Mouse (Mus musculus) adrenal gland, postnatal 36 days (tissue): ENCODE data around the gene Crocc. TPM values are rescaled to one million over a fixed set of nuclear protein-coding genes. Genes with fewer than 3 reads are reported as not detected.

ENCODE experiments used
- DNase-seq, 2 experiments: peaks; one replicate each; pipeline ENCODE4 v3.0.0; 2021; ENCODE audit warnings: mixed read lengths in 1 of 2
- total RNA-seq, 2 experiments: library from RNA; stranded (reverse); gene quantifications; 2 replicates each; pipeline ENCODE4 v1.2.3; 2021

Gene Crocc
- total RNA-seq, 2 experiments from 2014 or later = 5.5 to 5.8 TPM

GRCm38 (mm10) chr4:141067516-141068046 is 7.2 kb upstream of the Crocc start:
- no peak for DNase-seq

GRCm38 (mm10) chr4:141066709-141067515 is 6.6 kb upstream of the Crocc start:
- DNase-seq = peak in 1 of 2 experiments; percentile 44

DNA sequence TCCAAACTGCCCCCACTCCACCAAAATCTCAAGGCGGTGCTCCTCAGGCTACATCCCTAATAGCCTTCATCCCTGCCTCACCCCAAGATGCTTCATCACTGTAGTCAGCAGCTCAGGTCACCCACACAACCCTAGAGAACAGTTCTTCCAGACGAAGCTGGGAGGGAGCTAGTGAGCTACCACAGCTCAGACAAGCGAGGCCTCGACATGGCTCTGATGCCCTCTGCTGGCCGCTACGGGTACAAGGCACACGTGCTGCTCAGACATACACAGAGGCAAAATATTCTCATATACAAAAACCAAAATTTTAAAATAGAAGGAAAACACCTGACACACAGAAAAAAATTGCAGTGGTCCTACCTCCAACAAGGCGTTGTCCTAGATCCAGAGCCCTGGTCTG is 4.8 kb upstream of the Crocc start:
- peak; percentile 84 to 88 for DNase-seq

GRCm38 (mm10) chr4:141064104-141064659 is 3.8 kb upstream of the Crocc start:
- no peak for DNase-seq

DNA sequence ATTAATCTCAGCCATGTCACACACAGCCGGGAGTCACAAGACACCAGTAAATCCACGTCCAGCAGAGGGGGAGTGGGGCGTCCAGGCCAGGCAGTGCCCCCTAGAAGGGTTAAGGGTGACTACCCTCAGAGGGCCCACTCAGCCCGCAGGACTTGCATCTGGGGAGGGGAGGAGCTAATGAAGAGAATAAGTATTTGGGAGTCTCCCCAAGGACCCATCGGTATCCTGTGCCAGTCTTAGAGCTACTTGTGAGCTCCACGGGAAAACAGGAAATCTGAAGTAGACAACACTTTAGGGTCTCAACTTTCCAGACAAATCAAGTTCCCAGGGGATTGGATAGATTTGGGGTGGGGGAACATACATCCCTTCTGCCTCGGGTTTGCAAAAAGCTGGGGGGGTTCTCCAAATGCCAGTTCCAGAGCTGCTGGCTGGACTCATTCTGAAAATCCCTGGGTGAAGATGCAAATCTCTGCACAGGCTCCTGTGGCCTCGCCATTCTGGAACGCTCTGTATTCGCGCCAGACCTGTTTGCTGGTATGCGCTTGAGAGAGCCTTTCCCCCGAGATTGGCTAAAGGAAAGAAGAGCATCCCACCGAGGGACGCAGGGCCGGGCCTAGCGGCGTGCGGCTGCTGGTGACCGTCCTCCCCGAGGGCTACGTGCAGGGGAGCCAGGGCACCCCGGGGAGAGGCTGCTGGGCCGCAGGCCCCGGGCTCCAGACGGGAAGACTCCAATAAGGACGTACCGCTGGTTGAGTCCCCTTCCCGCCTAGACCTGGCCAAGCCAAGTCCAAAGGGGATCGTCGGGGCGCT is 529 bp downstream of the Crocc start:
- no peak for DNase-seq

DNA sequence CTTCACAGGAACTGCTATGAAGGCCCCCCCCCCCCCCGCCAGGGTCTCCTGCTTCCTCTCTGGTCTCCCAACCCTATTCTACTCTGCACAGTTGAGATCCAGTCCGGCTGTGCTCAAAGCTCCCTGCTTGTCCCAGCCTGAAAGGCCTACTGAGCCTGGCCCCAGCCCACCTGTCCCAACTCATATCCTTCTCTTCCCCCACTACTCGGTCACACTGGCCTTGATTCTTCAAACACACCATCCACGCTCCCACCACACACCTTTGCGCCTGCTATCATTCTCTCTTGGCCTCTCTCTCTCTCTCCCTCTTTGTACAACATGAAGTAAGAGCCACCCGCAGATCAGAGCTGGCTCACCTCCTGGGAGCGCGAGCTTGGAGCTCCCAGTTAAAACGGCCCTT is 1.5 kb downstream of the Crocc start:
- DNase-seq = no peak

DNA sequence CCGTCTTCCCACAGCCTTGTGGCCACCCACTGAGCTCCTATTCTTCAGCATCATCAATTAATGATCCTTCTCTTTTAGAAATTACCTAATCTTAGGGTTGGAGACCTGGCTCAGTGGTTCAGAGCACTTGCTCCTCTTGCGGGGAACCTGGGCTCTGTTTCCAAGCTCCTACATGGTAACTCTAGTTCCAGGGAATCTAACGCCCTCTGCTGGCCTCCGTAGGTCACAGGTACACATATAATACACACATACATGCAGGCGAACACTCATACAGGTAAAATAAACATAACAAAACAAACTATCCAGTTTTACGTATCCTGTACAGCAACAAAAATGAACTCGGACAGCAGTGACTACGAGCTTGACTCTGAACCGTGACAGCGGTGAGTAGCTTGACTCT is 3.4 kb downstream of the Crocc start:
- DNase-seq = no peak

DNA sequence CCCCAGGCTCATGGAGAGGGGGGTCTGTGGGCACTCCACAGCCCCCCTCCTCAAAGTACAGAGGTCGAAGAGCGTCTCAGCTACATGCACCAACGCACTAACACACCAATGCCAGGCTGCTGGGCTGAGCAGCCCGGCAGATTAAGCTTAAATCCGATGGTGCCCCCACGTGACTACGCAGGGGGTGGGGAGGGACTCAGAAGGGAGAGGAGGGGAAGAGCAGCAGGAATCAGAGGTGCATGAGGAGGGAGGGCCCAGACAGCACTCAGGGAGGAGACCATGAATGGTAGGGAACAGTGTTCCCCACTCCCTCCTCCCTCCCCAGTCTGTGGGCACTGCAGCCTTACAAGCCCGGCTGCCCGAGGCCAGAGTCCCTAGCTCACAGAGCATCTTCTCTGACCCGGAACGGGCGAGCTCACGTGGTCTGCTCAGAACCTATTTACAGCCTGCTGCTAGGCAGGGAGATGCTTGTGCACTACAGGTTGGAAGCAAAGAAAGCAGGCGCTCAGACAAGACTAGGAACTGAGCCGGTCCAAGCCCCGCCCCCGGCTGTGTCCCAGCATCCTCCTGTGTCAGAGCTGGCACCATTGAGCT is 6.7 kb downstream of the Crocc start:
- no peak for DNase-seq

- no peak for DNase-seq
These were observed 7.2 kb downstream of the Crocc start for GRCm38 (mm10) chr4:141053138-141053537.

DNA sequence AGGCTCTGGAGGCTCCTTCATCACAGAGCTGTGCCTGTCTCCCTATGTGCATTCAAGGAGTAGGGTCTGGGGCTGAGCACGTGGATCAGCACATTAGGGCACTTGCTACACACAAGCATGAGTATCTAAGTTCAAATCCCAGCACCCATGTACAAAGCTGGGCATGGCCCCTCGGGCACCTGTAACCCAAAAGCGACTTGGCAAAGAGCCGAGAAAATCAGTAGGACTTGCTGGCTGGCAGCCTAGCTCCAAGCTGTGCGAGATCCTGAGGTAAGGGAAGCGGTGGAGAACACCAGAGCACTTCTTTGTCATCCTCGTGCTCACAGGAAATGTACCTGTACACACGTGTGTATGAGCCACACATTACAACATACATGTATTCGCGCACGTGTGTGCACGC is 7.9 kb downstream of the Crocc start:
- DNase-seq = no peak

DNA sequence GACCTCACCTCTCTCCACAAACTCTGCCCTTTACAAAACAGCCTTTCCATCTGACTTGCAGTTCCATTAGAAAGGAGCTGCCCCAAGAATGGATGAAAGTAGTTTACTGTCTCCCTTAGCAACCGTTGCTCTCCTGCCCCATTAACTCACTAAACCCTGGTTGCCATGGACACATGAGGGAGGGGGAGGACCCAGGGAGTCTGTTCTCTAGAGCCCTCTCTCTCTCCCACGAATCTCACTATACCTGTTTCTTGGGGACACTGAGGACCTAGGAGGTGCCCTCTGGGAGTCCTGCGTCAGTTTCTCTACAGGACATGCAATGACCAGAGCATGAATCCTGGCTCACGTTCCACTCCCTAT is 10.9 kb downstream of the Crocc start:
- DNase-seq = no peak

DNA sequence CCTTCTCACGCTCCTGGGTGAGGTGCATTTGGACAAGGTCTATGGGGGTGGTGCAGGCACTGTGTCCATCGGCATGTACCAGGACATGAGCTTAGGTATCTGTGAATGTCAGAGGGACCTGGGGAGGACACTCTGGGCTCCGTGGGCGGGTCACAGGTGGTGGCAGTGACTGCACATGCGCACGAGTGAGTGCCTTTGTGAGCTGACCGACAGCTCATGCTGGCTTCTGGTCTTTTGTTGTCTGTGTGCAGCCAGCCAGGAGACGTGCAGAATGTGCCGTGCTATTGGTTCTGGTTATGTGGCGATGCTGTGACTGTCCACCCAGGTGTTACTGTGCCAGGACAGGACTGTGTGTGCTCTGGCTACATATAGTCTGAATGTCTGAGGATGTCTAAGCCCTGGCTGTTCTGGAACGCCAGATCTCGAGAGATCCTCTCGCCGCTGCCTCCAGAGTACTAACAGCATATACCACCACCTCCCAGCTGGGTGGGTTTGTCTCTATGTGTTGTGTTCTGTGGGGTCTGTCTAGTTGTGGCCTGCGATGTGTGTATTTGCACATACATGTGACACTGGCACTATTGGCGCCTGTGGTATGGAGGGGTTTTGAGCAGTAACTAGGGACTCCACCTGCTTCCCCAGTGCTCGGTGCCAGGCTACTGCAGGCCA is 11.4 kb downstream of the Crocc start:
- no peak for DNase-seq

DNA sequence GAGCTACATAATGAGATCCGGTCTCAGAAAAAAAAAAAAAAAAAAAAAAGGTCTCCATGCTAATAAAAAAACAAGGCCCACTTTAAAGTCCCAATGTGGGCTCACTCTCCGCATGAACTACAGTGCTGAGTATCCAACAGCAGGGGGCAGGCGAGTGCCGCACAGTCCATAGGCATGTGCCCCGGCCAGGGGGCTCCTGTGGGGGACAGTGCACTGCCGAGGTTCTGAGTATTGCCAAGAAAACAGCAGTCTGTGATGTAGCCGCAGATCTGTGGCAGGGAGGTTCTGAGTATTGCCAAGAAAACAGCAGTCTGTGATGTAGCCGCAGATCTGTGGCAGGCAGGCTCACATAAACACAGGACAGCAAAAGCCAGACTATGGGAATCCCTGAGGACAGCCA is 15.5 kb downstream of the Crocc start:
- peak; percentile 45 to 68 for DNase-seq

DNA sequence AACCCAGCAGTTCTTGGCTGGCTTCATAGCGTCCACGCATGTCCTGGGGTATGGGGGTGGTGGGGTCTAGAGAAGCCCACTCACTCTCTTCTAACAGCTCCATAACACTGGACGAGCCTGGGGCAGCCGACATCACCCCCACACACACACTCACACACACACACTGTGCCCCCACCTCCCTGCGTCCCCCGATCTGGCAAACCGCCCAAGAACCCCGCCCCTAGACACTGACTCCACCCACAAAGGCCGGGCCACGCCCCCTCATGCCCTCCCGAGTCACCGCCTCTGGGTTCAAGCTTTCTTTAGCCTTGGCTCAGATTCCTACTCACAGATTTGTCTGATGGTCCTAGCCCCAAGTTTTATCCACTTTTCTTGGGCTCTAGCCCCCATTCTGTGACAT is 19.2 kb downstream of the Crocc start:
- DNase-seq = peak; percentile 51 to 56

DNA sequence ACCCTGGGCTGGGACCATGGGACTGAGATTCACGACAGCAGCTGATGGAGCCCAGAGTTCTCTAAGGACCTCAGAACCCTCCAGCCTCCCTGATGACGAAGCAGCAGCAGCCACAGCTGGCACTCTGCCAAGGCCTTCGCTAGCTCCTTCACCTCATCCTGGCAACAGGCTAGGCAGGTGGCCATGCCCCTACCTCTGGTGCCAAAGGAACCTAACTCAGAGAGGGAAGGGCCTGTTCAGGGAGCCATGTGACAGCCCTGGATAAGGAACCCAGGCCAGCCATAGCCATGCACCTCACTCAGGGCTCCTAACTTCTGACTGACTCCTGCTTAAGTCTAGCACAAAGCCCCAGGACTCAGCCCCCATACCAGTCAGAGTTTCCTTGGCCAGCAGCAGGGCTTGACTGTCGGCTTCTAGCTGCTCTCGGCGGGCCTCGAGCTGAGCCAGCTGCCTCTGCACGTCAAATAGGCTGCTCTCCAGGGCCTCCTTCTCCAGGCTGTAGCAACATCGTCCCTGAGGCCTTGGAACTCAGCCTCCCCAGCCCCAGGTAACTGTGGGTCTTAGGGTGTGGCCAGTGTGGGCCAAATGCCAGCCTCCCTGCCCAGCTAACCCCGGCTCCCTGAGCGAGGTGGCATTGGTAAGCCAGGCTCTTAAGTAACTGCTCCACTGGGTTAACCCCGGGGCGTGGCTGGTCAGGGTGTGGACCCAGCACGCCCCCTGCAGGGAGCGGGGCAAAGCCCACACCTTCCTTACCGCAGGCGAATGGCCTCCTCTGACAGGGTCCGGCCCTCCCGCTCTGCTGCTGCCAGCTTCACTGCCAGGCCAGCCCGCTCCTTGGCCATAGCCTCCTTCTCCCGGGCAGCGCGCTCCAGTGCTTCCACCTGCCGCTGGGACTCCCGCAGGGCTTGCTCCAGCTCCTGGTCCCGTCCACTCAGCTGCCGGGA is 26.5 kb downstream of the Crocc start:
- peak; percentile 63 to 64 for DNase-seq

- DNase-seq = peak; percentile 86 to 87
These were observed 28.6 kb downstream of the Crocc start for GRCm38 (mm10) chr4:141031733-141032132.

DNA sequence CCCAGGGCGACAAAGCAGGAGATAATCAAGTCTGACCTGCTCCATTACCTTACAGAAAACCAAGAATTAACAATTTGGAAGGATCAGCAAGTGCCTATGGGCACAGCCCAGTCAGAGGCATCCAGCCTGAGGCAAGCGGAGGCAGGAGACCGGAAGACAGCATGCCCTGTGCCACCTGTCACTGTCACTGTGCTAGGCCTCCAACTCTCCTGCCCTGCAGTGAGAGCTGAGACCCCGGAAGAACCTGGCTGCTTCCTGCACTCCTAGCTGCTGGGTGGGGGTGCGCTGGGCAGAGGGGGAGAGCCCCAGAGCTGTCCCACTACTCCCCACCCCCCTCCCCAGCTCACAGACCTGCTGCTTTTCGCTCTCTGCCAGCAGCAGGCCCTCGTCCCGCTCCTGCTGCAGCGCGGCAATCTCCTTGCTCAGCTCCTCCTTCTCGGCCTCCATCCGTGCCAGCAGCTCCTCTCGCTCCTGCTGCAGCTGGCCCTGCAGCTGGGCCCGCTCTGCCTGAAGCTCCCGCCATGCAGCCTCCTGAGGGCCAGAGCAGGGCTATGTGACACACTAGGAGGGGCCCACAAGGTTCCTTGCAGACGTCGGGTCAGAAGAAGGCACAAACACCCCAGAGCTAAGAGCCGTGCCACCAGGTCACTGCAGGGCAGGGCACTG is 29.7 kb downstream of the Crocc start:
- DNase-seq = no peak

DNA sequence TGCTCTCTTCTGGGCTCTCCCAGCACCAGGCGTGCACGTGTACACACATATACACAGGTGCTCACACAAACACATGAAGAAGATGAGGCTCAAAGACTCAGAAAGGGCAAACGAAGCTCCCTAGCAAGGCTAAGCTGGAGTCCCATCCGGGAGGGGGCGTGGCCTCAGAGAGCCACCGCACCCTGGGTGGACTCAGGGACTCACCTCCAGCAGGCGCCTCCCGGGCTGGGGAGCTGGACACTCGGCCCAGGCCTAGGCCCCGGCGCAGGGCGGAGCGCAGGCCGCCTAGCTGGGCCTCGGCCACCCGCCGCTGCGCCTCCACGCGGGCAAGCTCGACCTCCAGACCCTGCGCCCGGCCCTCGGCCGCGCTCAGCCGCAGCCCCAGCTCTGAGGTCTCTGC is 35.4 kb downstream of the Crocc start:
- DNase-seq = no peak

DNA sequence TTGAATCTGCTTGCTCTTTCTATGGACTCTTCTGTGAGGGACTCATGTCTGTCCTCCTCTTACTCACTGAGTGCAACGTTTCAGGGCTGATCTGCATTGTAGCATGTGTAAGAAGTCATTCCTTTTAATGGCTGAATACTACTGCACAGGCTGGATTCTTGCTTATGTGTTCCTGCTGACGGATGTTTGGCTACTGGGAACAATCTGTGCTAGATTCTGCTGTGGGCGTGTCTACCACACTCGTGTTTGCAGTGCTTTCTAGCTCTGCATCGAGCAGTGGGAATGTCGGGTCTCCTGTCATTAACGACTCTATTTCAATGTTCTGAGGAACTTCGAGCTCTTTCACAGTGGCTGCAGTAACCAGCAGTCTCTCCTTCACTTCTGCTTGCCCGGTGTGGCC is 36.3 kb downstream of the Crocc start:
- no peak for DNase-seq

- DNase-seq = no peak
These were observed 38.8 kb downstream of the Crocc start for GRCm38 (mm10) chr4:141021614-141021929.
